Mouse (Mus musculus): Measurements from ENCODE around the gene Gm28035.

Gm28035 gene

GRCm38 (mm10) chr2:30237881-30238280, 2.5 kb upstream of the Gm28035 start:
- DNase-seq (ENCODE audit: low read depth, low spot score): no peak

GRCm38 (mm10) chr2:30238906-30239465, 1.4 kb upstream of the Gm28035 start:
- no peak for DNase-seq (ENCODE audit: low read depth, low spot score)

- no peak for DNase-seq (ENCODE audit: low read depth, low spot score)
These were observed 590 bp upstream of the Gm28035 start for GRCm38 (mm10) chr2:30239777-30240176.

- DNase-seq (ENCODE audit: low read depth, low spot score): peak; percentile 48
These were observed 2.1 kb downstream of the Gm28035 start for GRCm38 (mm10) chr2:30242509-30242908.

GRCm38 (mm10) chr2:30243391-30243790, 3.0 kb downstream of the Gm28035 start:
- DNase-seq (ENCODE audit: low read depth, low spot score): no peak

GRCm38 (mm10) chr2:30244595-30245178, 4.3 kb downstream of the Gm28035 start:
- peak; percentile 21 for DNase-seq (ENCODE audit: low read depth, low spot score)

GRCm38 (mm10) chr2:30247036-30247435, 6.7 kb downstream of the Gm28035 start:
- no peak for DNase-seq (ENCODE audit: low read depth, low spot score)

- no peak for DNase-seq (ENCODE audit: low read depth, low spot score)
These were observed 7.3 kb downstream of the Gm28035 start for GRCm38 (mm10) chr2:30247681-30248080.

- no peak for DNase-seq (ENCODE audit: low read depth, low spot score)
These were observed 8.8 kb downstream of the Gm28035 start for GRCm38 (mm10) chr2:30249182-30249581.

- no peak for DNase-seq (ENCODE audit: low read depth, low spot score)
These were observed 10.1 kb downstream of the Gm28035 start for GRCm38 (mm10) chr2:30250166-30251128.

- no peak for DNase-seq (ENCODE audit: low read depth, low spot score)
These were observed 11.2 kb downstream of the Gm28035 start for GRCm38 (mm10) chr2:30251417-30252104.

GRCm38 (mm10) chr2:30252521-30252920, 12.2 kb downstream of the Gm28035 start:
- DNase-seq (ENCODE audit: low read depth, low spot score): no peak

- no peak for DNase-seq (ENCODE audit: low read depth, low spot score)
These were observed 13.4 kb downstream of the Gm28035 start for GRCm38 (mm10) chr2:30253809-30254208.

- DNase-seq (ENCODE audit: low read depth, low spot score): no peak
These were observed 15.4 kb downstream of the Gm28035 start for GRCm38 (mm10) chr2:30255631-30256395.

- DNase-seq (ENCODE audit: low read depth, low spot score): no peak
These were observed 16.4 kb downstream of the Gm28035 start for GRCm38 (mm10) chr2:30256616-30257350.

GRCm38 (mm10) chr2:30257699-30258460, 17.5 kb downstream of the Gm28035 start:
- DNase-seq (ENCODE audit: low read depth, low spot score): no peak

- DNase-seq (ENCODE audit: low read depth, low spot score): no peak
These were observed 18.2 kb downstream of the Gm28035 start for GRCm38 (mm10) chr2:30258600-30258999.

GRCm38 (mm10) chr2:30259131-30260064, 19.0 kb downstream of the Gm28035 start:
- DNase-seq (ENCODE audit: low read depth, low spot score): no peak
